Mouse (Mus musculus): ENCODE measurements around the gene Ndufaf7. TPM values are rescaled to one million over a fixed set of nuclear protein-coding genes. Genes with fewer than 3 reads are reported as not detected.

Ndufaf7 gene
- polyA plus RNA-seq, 2 experiments, result 27.8 to 49.7 TPM

- ATAC-seq (ENCODE audit: low FRiP score, low read depth) (no peak), DNase-seq (ENCODE audit: low spot score) (no peak)
- no peaks in the 10 kb centered on the region for H3K27me3 ChIP-seq (ENCODE audit: control insufficient read depth, insufficient read depth, low read length)
- TF ChIP-seq POLR2A (IDR thresholded peaks at IDR 0.05; ENCODE audit: borderline replicate concordance, extremely low read depth, insufficient read depth, insufficient read length), result no peak
- 76% methylated on average over 3 of the region's 3 CpGs for WGBS
- no peak overlapping the region for H3K4me3 ChIP-seq (replicated peaks; ENCODE audit: low read length)
- peaks cover 3% of the 10 kb centered on the region for H3K36me3 ChIP-seq (ENCODE audit: control insufficient read depth, insufficient read depth, low read length)
- no peaks in the 10 kb centered on the region for H3K9me3 ChIP-seq (ENCODE audit: control insufficient read depth, low read length)
- no peak overlapping the region for H3K9ac ChIP-seq (ENCODE audit: low read depth, low read length, severe bottlenecking)
- H3K4me1 ChIP-seq (ENCODE audit: control insufficient read depth, insufficient read depth, low read length), result 0 out of 2 replicates have a peak, but pooled peaks cover 4% of the 10 kb centered on the region
- H3K27ac ChIP-seq (replicated peaks; ENCODE audit: low read depth, low read length), result no peak overlapping the region
- H3K4me2 ChIP-seq (replicated peaks; ENCODE audit: low read depth, low read length, severe bottlenecking), result no peak overlapping the region
These were observed 23.0 kb upstream of the Ndufaf7 start for GRCm38 (mm10) chr17:78913921-78914320.

GRCm38 (mm10) chr17:78915772-78916171, 21.2 kb upstream of the Ndufaf7 start:
- DNase-seq (ENCODE audit: low spot score) (no peak), ATAC-seq (ENCODE audit: low FRiP score, low read depth) (no peak)
- Histone ChIP-seq H3K27ac (replicated peaks; ENCODE audit: low read depth, low read length) (0 out of 2 replicates have a peak overlapping the region, but pooled peaks have one; percentile 77), H3K27me3 (ENCODE audit: control insufficient read depth, insufficient read depth, low read length) (no peaks in the 10 kb centered on the region), H3K4me1 (ENCODE audit: control insufficient read depth, insufficient read depth, low read length) (0 out of 2 replicates have a peak, but pooled peaks cover 4% of the 10 kb centered on the region), H3K9me3 (ENCODE audit: control insufficient read depth, low read length) (no peaks in the 10 kb centered on the region), H3K36me3 (ENCODE audit: control insufficient read depth, insufficient read depth, low read length) (peaks cover 18% of the 10 kb centered on the region), H3K4me3 (replicated peaks; ENCODE audit: low read length) (peak overlapping the region; percentile 61), H3K4me2 (replicated peaks; ENCODE audit: low read depth, low read length, severe bottlenecking) (peak overlapping the region; percentile 72), H3K9ac (ENCODE audit: low read depth, low read length, severe bottlenecking) (peak overlapping the region; percentile 69)
- WGBS, result 55% methylated on average over 6 of the region's 6 CpGs
- no peak for TF ChIP-seq POLR2A (IDR thresholded peaks at IDR 0.05; ENCODE audit: borderline replicate concordance, extremely low read depth, insufficient read depth, insufficient read length)

- Histone ChIP-seq H3K4me1 (ENCODE audit: control insufficient read depth, insufficient read depth, low read length) (0 out of 2 replicates have a peak, but pooled peaks cover 4% of the 10 kb centered on the region), H3K4me2 (replicated peaks; ENCODE audit: low read depth, low read length, severe bottlenecking) (peak within 1 kb of the TSS; percentile 72), H3K36me3 (ENCODE audit: control insufficient read depth, insufficient read depth, low read length) (peaks cover 23% of the 10 kb centered on the region), H3K27ac (replicated peaks; ENCODE audit: low read depth, low read length) (peak within 1 kb of the TSS; percentile 77), H3K27me3 (ENCODE audit: control insufficient read depth, insufficient read depth, low read length) (no peaks in the 10 kb centered on the region), H3K9me3 (ENCODE audit: control insufficient read depth, low read length) (no peaks in the 10 kb centered on the region), H3K9ac (ENCODE audit: low read depth, low read length, severe bottlenecking) (peak within 1 kb of the TSS; percentile 69), H3K4me3 (replicated peaks; ENCODE audit: low read length) (peak within 1 kb of the TSS; percentile 61)
- peak; percentile 43; the same call in 1 of the 2 replicates for TF ChIP-seq POLR2A (IDR thresholded peaks at IDR 0.05; ENCODE audit: borderline replicate concordance, extremely low read depth, insufficient read depth, insufficient read length)
- ATAC-seq (ENCODE audit: low FRiP score, low read depth) (peak; percentile 92), DNase-seq (ENCODE audit: low spot score) (peak; percentile 82)
- WGBS, result 0% methylated on average over 29 of the region's 37 CpGs
These were observed 20.5 kb upstream of the Ndufaf7 start, which contains the start of gene Cebpzos for GRCm38 (mm10) chr17:78916369-78916813. Gene Cebpzos (plus strand): TSS chr17:78916500.

- peak overlapping the region; percentile 61 for H3K4me3 ChIP-seq (replicated peaks; ENCODE audit: low read length)
- ATAC-seq (ENCODE audit: low FRiP score, low read depth) (peak; percentile 12; the same call in 1 of the 2 replicates), DNase-seq (ENCODE audit: low spot score) (no peak)
- WGBS, result 2% methylated on average over 11 of the region's 11 CpGs
- H3K4me2 ChIP-seq (replicated peaks; ENCODE audit: low read depth, low read length, severe bottlenecking), result peak overlapping the region; percentile 72
- no peaks in the 10 kb centered on the region for H3K9me3 ChIP-seq (ENCODE audit: control insufficient read depth, low read length)
- no peaks in the 10 kb centered on the region for H3K27me3 ChIP-seq (ENCODE audit: control insufficient read depth, insufficient read depth, low read length)
- H3K9ac ChIP-seq (ENCODE audit: low read depth, low read length, severe bottlenecking), result peak overlapping the region; percentile 69
- peaks cover 29% of the 10 kb centered on the region for H3K36me3 ChIP-seq (ENCODE audit: control insufficient read depth, insufficient read depth, low read length)
- no peak for TF ChIP-seq POLR2A (IDR thresholded peaks at IDR 0.05; ENCODE audit: borderline replicate concordance, extremely low read depth, insufficient read depth, insufficient read length)
- H3K27ac ChIP-seq (replicated peaks; ENCODE audit: low read depth, low read length), result peak overlapping the region; percentile 77
- 0 out of 2 replicates have a peak, but pooled peaks cover 4% of the 10 kb centered on the region for H3K4me1 ChIP-seq (ENCODE audit: control insufficient read depth, insufficient read depth, low read length)
These were observed 20.0 kb upstream of the Ndufaf7 start for GRCm38 (mm10) chr17:78916899-78917298.

GRCm38 (mm10) chr17:78917696-78918095, 19.2 kb upstream of the Ndufaf7 start:
- H3K27ac ChIP-seq (replicated peaks; ENCODE audit: low read depth, low read length), result no peak overlapping the region
- peaks cover 35% of the 10 kb centered on the region for H3K36me3 ChIP-seq (ENCODE audit: control insufficient read depth, insufficient read depth, low read length)
- H3K4me3 ChIP-seq (replicated peaks; ENCODE audit: low read length), result 0 out of 2 replicates have a peak overlapping the region, but pooled peaks have one; percentile 61
- H3K27me3 ChIP-seq (ENCODE audit: control insufficient read depth, insufficient read depth, low read length), result no peaks in the 10 kb centered on the region
- DNase-seq (ENCODE audit: low spot score) (no peak), ATAC-seq (ENCODE audit: low FRiP score, low read depth) (no peak)
- no peak for TF ChIP-seq POLR2A (IDR thresholded peaks at IDR 0.05; ENCODE audit: borderline replicate concordance, extremely low read depth, insufficient read depth, insufficient read length)
- WGBS, result 51% methylated on average over 6 of the region's 6 CpGs
- 0 out of 2 replicates have a peak, but pooled peaks cover 4% of the 10 kb centered on the region for H3K4me1 ChIP-seq (ENCODE audit: control insufficient read depth, insufficient read depth, low read length)
- H3K9me3 ChIP-seq (ENCODE audit: control insufficient read depth, low read length), result no peaks in the 10 kb centered on the region
- H3K4me2 ChIP-seq (replicated peaks; ENCODE audit: low read depth, low read length, severe bottlenecking), result peak overlapping the region; percentile 3; the same call in 1 of the 2 replicates
- no peak overlapping the region for H3K9ac ChIP-seq (ENCODE audit: low read depth, low read length, severe bottlenecking)

Measured in limb, embryonic 14.5 days (tissue).